Mouse (Mus musculus) CD4-positive, CD25-positive, alpha-beta regulatory T cell, adult 2 months (primary cell): ENCODE results near the gene Mrpl23.

Experiments used
- DNase-seq: peaks from one replicate; pipeline ENCODE4 v3.0.0-alpha.2; 2012; ENCODE audit warnings: low read depth, low spot score

Mrpl23 gene

GRCm38 (mm10) chr7:142520331-142520730 is 12.2 kb upstream of the Mrpl23 start:
- DNase-seq, result no peak

DNA sequence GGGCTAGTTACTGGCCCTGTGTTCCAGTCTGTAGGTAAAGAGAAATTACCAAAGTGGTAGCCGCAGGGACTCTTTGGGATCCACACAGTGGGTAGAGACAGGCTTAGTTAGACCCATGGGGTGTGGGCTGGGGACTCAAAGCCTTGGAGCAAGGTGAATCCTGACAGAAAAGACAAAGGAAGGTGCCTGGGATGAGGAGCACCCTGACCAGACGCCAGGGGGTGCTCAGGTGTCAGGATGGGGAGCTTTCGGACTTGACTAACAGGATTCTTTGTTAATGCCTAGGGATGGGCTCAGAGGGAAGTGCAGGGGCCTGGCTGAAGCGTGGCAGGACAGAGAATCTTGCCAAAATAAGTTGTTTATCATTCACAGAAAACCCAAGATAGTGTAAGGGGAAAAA is 10.1 kb upstream of the Mrpl23 start:
- no peak for DNase-seq

DNA sequence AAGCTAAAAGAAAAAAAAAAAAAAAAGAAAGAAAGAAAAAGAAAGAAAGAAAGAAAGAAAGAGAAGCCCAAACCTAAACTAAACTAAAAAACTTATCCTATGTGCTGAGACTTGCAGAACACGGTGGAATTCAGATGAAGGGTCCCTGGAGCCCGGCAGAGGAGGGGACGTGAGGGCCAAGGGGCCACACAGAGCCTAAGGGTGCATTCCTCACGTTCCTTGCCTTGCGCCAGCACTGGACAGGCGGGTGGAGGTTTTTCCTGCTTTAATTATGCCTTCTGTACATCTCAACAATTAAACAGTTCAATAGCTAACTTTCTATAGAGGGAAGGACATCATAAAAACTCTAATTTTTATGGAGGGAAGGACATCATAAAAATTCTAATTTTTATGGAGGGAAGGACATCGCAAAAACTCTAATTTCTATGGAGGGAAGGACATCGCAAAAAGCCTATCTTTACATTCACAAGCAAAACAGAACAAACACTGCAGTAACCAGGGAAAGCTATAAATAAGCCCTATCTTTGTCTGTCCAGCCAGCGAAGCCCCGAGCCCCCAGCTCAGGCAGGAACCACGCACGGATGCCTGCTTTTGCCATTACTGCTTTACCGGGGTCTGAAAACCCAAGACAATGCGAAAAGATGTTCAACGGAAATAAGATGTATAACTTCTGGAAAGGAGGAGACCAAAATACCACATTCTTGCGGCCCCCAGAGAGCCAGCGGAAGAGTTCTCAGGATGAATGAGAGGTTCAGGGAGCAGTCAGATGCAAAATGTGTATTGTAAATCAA is 9.1 kb upstream of the Mrpl23 start:
- DNase-seq, result no peak

DNA sequence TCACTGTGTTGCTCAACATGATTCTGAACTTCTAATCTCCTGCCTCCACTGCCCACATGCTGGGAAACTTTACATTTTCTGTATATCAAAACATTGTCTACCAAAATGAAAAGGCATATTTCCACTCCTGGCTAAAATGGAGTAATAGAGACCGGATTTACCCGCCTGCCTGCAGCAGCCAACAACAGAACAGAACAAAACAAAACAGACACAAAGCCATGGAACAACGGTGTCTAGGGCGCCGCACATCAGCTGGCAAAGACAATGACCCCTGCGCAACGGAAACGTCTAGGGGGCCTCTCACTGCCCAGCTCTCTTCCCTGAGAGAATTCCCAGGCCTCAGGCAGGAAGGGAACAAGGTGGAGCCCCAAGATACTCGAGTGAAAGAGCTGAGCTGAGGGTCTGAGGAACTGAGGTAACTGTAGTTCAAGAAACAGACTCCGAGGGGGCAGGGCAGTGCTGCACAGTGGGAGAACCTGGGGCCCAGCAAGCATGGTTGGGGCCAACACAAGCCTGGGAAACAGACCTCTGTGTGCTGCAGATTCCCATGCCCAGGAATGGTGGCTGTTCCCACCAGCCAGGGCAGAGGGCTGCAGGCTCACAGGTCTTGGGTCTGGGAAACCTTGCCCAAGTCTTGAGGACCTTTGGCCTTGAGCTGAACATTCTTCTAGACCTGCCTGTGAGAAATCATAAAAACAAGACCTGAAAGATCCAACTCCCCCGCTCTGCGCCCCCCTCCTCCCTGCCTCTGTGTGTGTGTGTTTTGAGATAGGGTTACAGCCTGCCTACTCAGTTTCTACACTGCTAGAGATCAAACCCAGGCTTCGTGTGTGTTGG is 6.9 kb upstream of the Mrpl23 start:
- DNase-seq, result no peak

DNA sequence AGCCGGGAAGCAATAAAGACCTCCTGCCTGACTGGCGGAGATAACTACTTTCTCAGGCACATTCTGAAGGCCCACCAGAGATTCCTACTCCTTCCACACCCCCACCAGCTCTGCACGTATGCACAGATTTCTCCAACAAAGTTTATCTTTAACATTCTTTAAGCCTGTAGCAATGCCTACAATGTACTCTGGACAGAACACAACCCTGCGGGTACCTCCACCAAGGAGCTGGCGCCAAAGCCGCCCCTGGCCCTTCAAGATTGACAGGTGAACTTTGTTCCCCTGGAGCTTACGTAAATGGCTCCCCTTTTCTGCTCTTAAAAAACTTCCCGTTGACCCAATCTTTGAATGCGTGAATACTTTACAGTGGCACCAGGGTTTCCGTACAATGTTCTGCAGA is 3.1 kb upstream of the Mrpl23 start:
- no peak for DNase-seq

- DNase-seq, result peak; percentile 9
Observed at GRCm38 (mm10) chr7:142531973-142532521, 439 bp upstream of the Mrpl23 start.

GRCm38 (mm10) chr7:142533059-142533855 is 771 bp downstream of the Mrpl23 start:
- peak; percentile 94 for DNase-seq

- no peak for DNase-seq
Observed at GRCm38 (mm10) chr7:142535116-142535515, 2.6 kb downstream of the Mrpl23 start.

GRCm38 (mm10) chr7:142535832-142536231 is 3.3 kb downstream of the Mrpl23 start:
- no peak for DNase-seq

- no peak for DNase-seq
Observed at GRCm38 (mm10) chr7:142537181-142537580, 4.7 kb downstream of the Mrpl23 start.

DNA sequence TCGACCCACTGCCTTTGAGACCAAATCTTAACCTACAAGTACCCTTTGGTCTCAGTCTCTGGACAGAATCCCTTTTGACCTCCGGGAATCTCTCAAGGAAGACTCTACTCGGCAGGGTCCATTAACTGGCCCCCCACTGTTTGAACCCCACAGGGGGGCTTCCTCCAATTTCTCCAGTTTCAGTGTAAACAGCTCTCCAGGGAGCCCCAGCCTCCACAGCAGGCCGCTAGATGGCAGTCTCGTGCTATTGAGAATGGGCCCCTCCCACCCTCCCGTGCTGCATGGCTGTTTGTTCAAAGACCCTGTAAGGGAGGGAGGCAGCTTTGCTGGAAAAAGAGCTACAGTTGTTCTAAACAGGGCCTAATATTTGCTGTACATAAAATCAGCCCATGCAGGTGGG is 5.4 kb downstream of the Mrpl23 start:
- peak; percentile 79 for DNase-seq

GRCm38 (mm10) chr7:142538291-142538690 is 5.8 kb downstream of the Mrpl23 start:
- DNase-seq, result no peak

GRCm38 (mm10) chr7:142538766-142539165 is 6.3 kb downstream of the Mrpl23 start:
- no peak for DNase-seq

DNA sequence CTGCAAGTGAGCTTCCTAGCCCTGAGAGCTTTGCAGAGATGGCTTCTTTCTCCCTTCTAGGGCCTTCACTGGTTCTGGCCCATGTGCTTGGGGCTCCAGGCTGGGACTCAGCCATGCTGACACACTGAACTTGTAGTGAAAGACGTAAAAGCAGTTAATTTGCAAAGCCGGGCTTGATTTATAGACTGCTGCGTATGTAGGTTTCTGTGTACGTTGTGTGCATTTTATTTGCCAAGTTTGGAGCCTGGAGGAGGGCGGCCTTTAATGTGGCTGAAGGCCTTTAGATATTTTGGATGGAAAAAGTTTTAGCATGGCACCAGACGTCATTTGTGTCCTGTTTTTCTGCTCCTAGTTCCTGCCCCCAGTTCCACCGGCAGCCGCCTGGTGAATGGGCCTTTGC is 7.3 kb downstream of the Mrpl23 start:
- DNase-seq, result no peak

GRCm38 (mm10) chr7:142542771-142543303 is 10.4 kb downstream of the Mrpl23 start:
- no peak for DNase-seq

GRCm38 (mm10) chr7:142545967-142546366 is 13.5 kb downstream of the Mrpl23 start:
- DNase-seq, result no peak

- DNase-seq, result no peak
Observed at GRCm38 (mm10) chr7:142547874-142548273, 15.4 kb downstream of the Mrpl23 start.

- no peak for DNase-seq
Observed at GRCm38 (mm10) chr7:142548706-142549105, 16.2 kb downstream of the Mrpl23 start.

DNA sequence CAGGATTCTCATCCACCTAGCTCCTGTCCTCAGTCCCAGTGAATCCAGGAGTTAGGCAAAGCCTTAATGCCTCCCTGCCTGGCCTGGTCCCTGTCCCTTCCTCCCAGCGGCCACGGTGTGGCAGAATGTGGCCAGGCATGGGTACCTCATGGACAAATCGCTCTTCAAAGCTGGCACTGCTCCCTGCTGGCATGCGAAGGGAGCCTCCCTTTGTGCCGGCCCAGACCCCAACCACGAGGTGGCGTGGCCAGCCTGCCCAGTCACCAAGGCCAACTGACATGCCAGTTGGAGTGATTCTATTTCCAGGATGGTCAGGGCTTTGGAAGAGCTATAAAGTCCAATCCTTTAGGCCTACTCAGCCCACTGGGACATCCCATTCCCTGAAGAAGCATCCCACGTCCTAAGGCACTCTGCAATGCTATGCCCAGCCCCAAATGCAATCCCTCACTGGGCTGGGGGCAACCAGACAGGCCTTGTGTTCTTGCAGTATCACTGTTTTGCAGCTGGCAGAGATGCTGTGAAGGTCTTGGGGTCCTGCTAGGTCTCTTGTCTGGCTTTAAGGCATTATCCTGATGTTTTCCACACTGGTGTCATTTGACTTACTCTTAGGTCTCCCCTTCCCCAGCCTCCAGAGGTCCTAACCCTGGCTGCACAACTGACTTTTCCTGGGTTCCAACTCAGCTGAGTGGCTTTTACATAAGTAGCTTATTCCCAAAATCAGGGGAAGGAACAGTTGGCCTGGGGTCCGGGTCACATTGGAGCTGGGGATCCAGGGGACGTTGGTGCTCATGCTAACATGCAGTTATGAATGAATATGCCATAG is 17.7 kb downstream of the Mrpl23 start:
- no peak for DNase-seq

GRCm38 (mm10) chr7:142550935-142551373 is 18.5 kb downstream of the Mrpl23 start:
- DNase-seq, result no peak
